10 mouse cellular contexts compared by ENCODE assay signal in genomic region chr11:87367865-87368580, GRCm38 (mm10). TPM values are rescaled to one million over a fixed set of nuclear protein-coding genes. Genes with fewer than 3 reads are reported as not detected.
DNase-seq lines count a peak whose midpoint lies in the region; ATAC-seq lines count a peak whose summit lies in the region.
"Had no signal": no experiment of that assay in that cellular context is flagged by ENCODE, and none has a peak within 500 bp of the region (broad histone marks: within the 10 kb centered on the region; RNA-seq: fewer than 3 reads in every experiment).

No protein-coding gene starts in this region.

- intact Hi-C loops in left cerebral cortex, postnatal 4 days (cut with DNase I) = no loop called here

- H3K4me1 ChIP-seq in liver, embryonic 13.5 days (replicated peaks) = peaks cover 50% of the 10 kb centered on the region
- H3K4me1 ChIP-seq in stomach, embryonic 16.5 days (ENCODE audit: control insufficient read depth, insufficient read depth, low read length) = no peaks in the 10 kb centered on the region
- H3K4me1 ChIP-seq: hindbrain, embryonic 15.5 days had no signal

- WGBS in liver, embryonic 13.5 days (ENCODE audit: insufficient replicate concordance) = 17% methylated on average over 9 of the region's 9 CpGs
- WGBS in stomach, embryonic 16.5 days = 73% methylated on average over 9 of the region's 9 CpGs

- peak; percentile 100 for ATAC-seq in liver, embryonic 13.5 days (ENCODE audit: low read depth)
- ATAC-seq in stomach, embryonic 16.5 days (ENCODE audit: insufficient read depth, low FRiP score) = 0 out of 2 replicates have a peak, but pooled peaks have one; percentile 29

- DNase-seq in left cerebral cortex, postnatal 4 days = peak; percentile 63
- no peak for DNase-seq in left cerebral cortex, adult 8-10 months (ENCODE audit: low spot score in 2 of 2)
- peak; percentile 14 for DNase-seq in embryo, embryonic 10.5 days (ENCODE audit: low spot score)
- DNase-seq in liver, embryonic 13.5 days = peak; percentile 83
- no peak for DNase-seq in urinary bladder, adult 18-20 months (ENCODE audit: low spot score in 2 of 2)
- DNase-seq in layer of hippocampus, postnatal 36 days = no peak
- DNase-seq: lung, postnatal 36 days had no signal

- H3K27ac ChIP-seq in liver, embryonic 13.5 days = peak overlapping the region; percentile 92
- no peak overlapping the region for H3K27ac ChIP-seq in stomach, embryonic 16.5 days (ENCODE audit: low read length)
- H3K27ac ChIP-seq: hindbrain, embryonic 15.5 days had no signal

- no peak overlapping the region for H3K4me3 ChIP-seq in liver, embryonic 13.5 days (replicated peaks)
- H3K4me3 ChIP-seq in stomach, embryonic 16.5 days (replicated peaks; ENCODE audit: low read length) = no peak overlapping the region
- H3K4me3 ChIP-seq: hindbrain, embryonic 15.5 days; myocyte had no signal

- peak overlapping the region; percentile 35 for H3K4me2 ChIP-seq in liver, embryonic 13.5 days
- H3K4me2 ChIP-seq in stomach, embryonic 16.5 days (ENCODE audit: low read depth, low read length) = no peak overlapping the region
- H3K4me2 ChIP-seq: hindbrain, embryonic 15.5 days had no signal

- H3K27me3 ChIP-seq in liver, embryonic 13.5 days = no peaks in the 10 kb centered on the region
- H3K27me3 ChIP-seq in stomach, embryonic 16.5 days (ENCODE audit: control insufficient read depth, insufficient read depth, low read length) = no peaks in the 10 kb centered on the region
- H3K27me3 ChIP-seq: hindbrain, embryonic 15.5 days had no signal

- peak overlapping the region; percentile 47; the same call in 1 of the 2 replicates for H3K9ac ChIP-seq in liver, embryonic 13.5 days
- no peak overlapping the region for H3K9ac ChIP-seq in stomach, embryonic 16.5 days (ENCODE audit: low read length)
- H3K9ac ChIP-seq: hindbrain, embryonic 15.5 days had no signal

- no peaks in the 10 kb centered on the region for H3K36me3 ChIP-seq in liver, embryonic 13.5 days
- H3K36me3 ChIP-seq in stomach, embryonic 16.5 days (ENCODE audit: control insufficient read depth, insufficient read depth, low read length) = no peaks in the 10 kb centered on the region
- H3K36me3 ChIP-seq: hindbrain, embryonic 15.5 days had no signal

- no peaks in the 10 kb centered on the region for H3K9me3 ChIP-seq in liver, embryonic 13.5 days (replicated peaks)
- no peaks in the 10 kb centered on the region for H3K9me3 ChIP-seq in stomach, embryonic 16.5 days (replicated peaks; ENCODE audit: control insufficient read depth, low read length)
- H3K9me3 ChIP-seq: hindbrain, embryonic 15.5 days had no signal

RNA-seq across cellular contexts. Expression of gene Ppm1e, which starts 9.2 kb away (rescaled TPM):
- 100 to 1,000 TPM; 106 to 111 TPM for total RNA-seq in left cerebral cortex, postnatal 4 days (2021)
- total RNA-seq in left cerebral cortex, adult 8-10 months (2022) = 100 to 1,000 TPM; 114 to 128 (median 123) TPM
- polyA plus RNA-seq in liver, embryonic 13.5 days (2015; fragmentation: Nextera tagmentation; extraction: Ambion mirVana) = 1.8 and 2.3 TPM in 2 replicates
- polyA plus RNA-seq in stomach, embryonic 16.5 days (2015; fragmentation: Nextera tagmentation; extraction: Ambion mirVana) = 1.5 and 1.9 TPM in 2 replicates
- total RNA-seq in layer of hippocampus, postnatal 36 days (2021) = 100 to 1,000 TPM; 262 to 263 TPM

RNA-seq across cellular contexts. Expression of gene Rad51c, which starts 36.7 kb away (rescaled TPM):
- 1 to 10 TPM; 4.0 to 4.8 TPM for total RNA-seq in left cerebral cortex, postnatal 4 days (2021)
- 1 to 10 TPM; 2.6 to 4.7 (median 4.0) TPM for total RNA-seq in left cerebral cortex, adult 8-10 months (2022)
- polyA plus RNA-seq in liver, embryonic 13.5 days (2015; fragmentation: Nextera tagmentation; extraction: Ambion mirVana) = 5.0 and 5.6 TPM in 2 replicates
- 6.3 and 7.1 TPM in 2 replicates for polyA plus RNA-seq in stomach, embryonic 16.5 days (2015; fragmentation: Nextera tagmentation; extraction: Ambion mirVana)
- total RNA-seq in layer of hippocampus, postnatal 36 days (2021) = 1 to 10 TPM; 4.6 to 6.1 TPM

RNA-seq across cellular contexts. Expression of gene Tex14, which starts 36.8 kb away (rescaled TPM):
- under 1 TPM; 0.34 to 0.44 TPM for total RNA-seq in left cerebral cortex, postnatal 4 days (2021)
- 1 to 10 TPM in 1 of 4 experiments, under 1 TPM in 1, not detected in 2; 0.57 to 1.4 TPM for total RNA-seq in left cerebral cortex, adult 8-10 months (2022)
- polyA plus RNA-seq in liver, embryonic 13.5 days (2015; fragmentation: Nextera tagmentation; extraction: Ambion mirVana) = 0.10 and 0.15 TPM in 2 replicates
- polyA plus RNA-seq in stomach, embryonic 16.5 days (2015; fragmentation: Nextera tagmentation; extraction: Ambion mirVana) = 0.36 and 1.0 TPM in 2 replicates
- under 1 TPM; 0.25 to 0.43 TPM for total RNA-seq in layer of hippocampus, postnatal 36 days (2021)

Comparison
In these comparisons a context has a peak if more than half of its experiments do, and no peak if none do; other contexts are left out.
1. DNase-seq: peak in left cerebral cortex, postnatal 4 days (single experiment), embryo, embryonic 10.5 days (single experiment) and liver, embryonic 13.5 days (single experiment); none in left cerebral cortex, adult 8-10 months (0 of 2), urinary bladder, adult 18-20 months (0 of 2) and layer of hippocampus, postnatal 36 days (0 of 2).